Mouse (Mus musculus): ENCODE measurements around the gene Slc4a3. TPM values are rescaled to one million over a fixed set of nuclear protein-coding genes. Genes with fewer than 3 reads are reported as not detected.

Slc4a3 gene
- polyA plus RNA-seq, 1 experiment from 2014 or later, result 1.1 TPM

GRCm38 (mm10) chr1:75601738-75602137, 55.7 kb downstream of the Slc4a3 start:
- Histone ChIP-seq H3K4me2 (ENCODE audit: low read depth, low read length) (no peak overlapping the region), H3K27ac (ENCODE audit: low read length) (no peak overlapping the region), H3K4me1 (ENCODE audit: control insufficient read depth, low read depth, low read length) (no peaks in the 10 kb centered on the region), H3K4me3 (ENCODE audit: low read depth, low read length) (no peak overlapping the region), H3K9me3 (replicated peaks; ENCODE audit: control insufficient read depth, low read length) (no peaks in the 10 kb centered on the region), H3K27me3 (ENCODE audit: control insufficient read depth, insufficient read depth, low read depth, low read length) (no peaks in the 10 kb centered on the region; the same call in 1 of the 2 replicates), H3K9ac (ENCODE audit: low read depth, low read length) (no peak overlapping the region), H3K36me3 (ENCODE audit: control insufficient read depth, insufficient read depth) (no peaks in the 10 kb centered on the region)
- 15% methylated on average over 10 of the region's 12 CpGs for WGBS (ENCODE audit: insufficient replicate concordance)
- no peak for ATAC-seq (ENCODE audit: low read depth)

- Histone ChIP-seq H3K27ac (ENCODE audit: low read length) (no peak overlapping the region), H3K36me3 (ENCODE audit: control insufficient read depth, insufficient read depth) (no peaks in the 10 kb centered on the region), H3K4me2 (ENCODE audit: low read depth, low read length) (no peak overlapping the region), H3K9ac (ENCODE audit: low read depth, low read length) (no peak overlapping the region), H3K9me3 (replicated peaks; ENCODE audit: control insufficient read depth, low read length) (no peaks in the 10 kb centered on the region), H3K4me1 (ENCODE audit: control insufficient read depth, low read depth, low read length) (no peaks in the 10 kb centered on the region), H3K4me3 (ENCODE audit: low read depth, low read length) (no peak overlapping the region), H3K27me3 (ENCODE audit: control insufficient read depth, insufficient read depth, low read depth, low read length) (no peaks in the 10 kb centered on the region; the same call in 1 of the 2 replicates)
- ATAC-seq (ENCODE audit: low read depth), result no peak
- WGBS (ENCODE audit: insufficient replicate concordance), result 68% methylated on average over 7 of the region's 7 CpGs
These were observed 57.5 kb downstream of the Slc4a3 start for GRCm38 (mm10) chr1:75603584-75603983.

GRCm38 (mm10) chr1:75608225-75608624, 62.2 kb downstream of the Slc4a3 start:
- Histone ChIP-seq H3K4me2 (ENCODE audit: low read depth, low read length) (no peak overlapping the region), H3K27me3 (ENCODE audit: control insufficient read depth, insufficient read depth, low read depth, low read length) (no peaks in the 10 kb centered on the region), H3K36me3 (ENCODE audit: control insufficient read depth, insufficient read depth) (no peaks in the 10 kb centered on the region), H3K27ac (ENCODE audit: low read length) (no peak overlapping the region), H3K9ac (ENCODE audit: low read depth, low read length) (no peak overlapping the region), H3K9me3 (replicated peaks; ENCODE audit: control insufficient read depth, low read length) (no peaks in the 10 kb centered on the region), H3K4me3 (ENCODE audit: low read depth, low read length) (no peak overlapping the region), H3K4me1 (ENCODE audit: control insufficient read depth, low read depth, low read length) (no peaks in the 10 kb centered on the region)
- ATAC-seq (ENCODE audit: low read depth), result no peak
- WGBS (ENCODE audit: insufficient replicate concordance), result 71% methylated on average over 7 of the region's 7 CpGs

- no peak overlapping the region for H3K4me3 ChIP-seq (ENCODE audit: low read depth, low read length)
These were observed 62.7 kb downstream of the Slc4a3 start for GRCm38 (mm10) chr1:75608625-75609263.

GRCm38 (mm10) chr1:75609264-75609662, 63.2 kb downstream of the Slc4a3 start:
- H3K4me3 ChIP-seq (ENCODE audit: low read depth, low read length), result no peak overlapping the region
- H3K4me2 ChIP-seq (ENCODE audit: low read depth, low read length), result no peak overlapping the region
- H3K9ac ChIP-seq (ENCODE audit: low read depth, low read length), result no peak overlapping the region
- H3K4me1 ChIP-seq (ENCODE audit: control insufficient read depth, low read depth, low read length), result no peaks in the 10 kb centered on the region
- no peaks in the 10 kb centered on the region for H3K36me3 ChIP-seq (ENCODE audit: control insufficient read depth, insufficient read depth)
- 69% methylated on average over 9 of the region's 9 CpGs for WGBS (ENCODE audit: insufficient replicate concordance)
- ATAC-seq (ENCODE audit: low read depth), result no peak
- H3K9me3 ChIP-seq (replicated peaks; ENCODE audit: control insufficient read depth, low read length), result no peaks in the 10 kb centered on the region
- no peak overlapping the region for H3K27ac ChIP-seq (ENCODE audit: low read length)
- H3K27me3 ChIP-seq (ENCODE audit: control insufficient read depth, insufficient read depth, low read depth, low read length), result no peaks in the 10 kb centered on the region

More at GRCm38 (mm10) chr1:75608625-75609263, 62.7 kb downstream of the Slc4a3 start:
- no peaks in the 10 kb centered on the region for H3K9me3 ChIP-seq (replicated peaks; ENCODE audit: control insufficient read depth, low read length)
- H3K27ac ChIP-seq (ENCODE audit: low read length), result no peak overlapping the region
- WGBS (ENCODE audit: insufficient replicate concordance), result 67% methylated on average over 11 of the region's 11 CpGs
- ATAC-seq (ENCODE audit: low read depth), result no peak
- no peak overlapping the region for H3K9ac ChIP-seq (ENCODE audit: low read depth, low read length)
- H3K4me1 ChIP-seq (ENCODE audit: control insufficient read depth, low read depth, low read length), result no peaks in the 10 kb centered on the region
- H3K27me3 ChIP-seq (ENCODE audit: control insufficient read depth, insufficient read depth, low read depth, low read length), result no peaks in the 10 kb centered on the region
- H3K36me3 ChIP-seq (ENCODE audit: control insufficient read depth, insufficient read depth), result no peaks in the 10 kb centered on the region
- no peak overlapping the region for H3K4me2 ChIP-seq (ENCODE audit: low read depth, low read length)

- no peak overlapping the region for H3K4me3 ChIP-seq (ENCODE audit: low read depth, low read length)
- no peak for ATAC-seq (ENCODE audit: low read depth)
- H3K4me2 ChIP-seq (ENCODE audit: low read depth, low read length), result no peak overlapping the region
- H3K4me1 ChIP-seq (ENCODE audit: control insufficient read depth, low read depth, low read length), result no peaks in the 10 kb centered on the region
- no peak overlapping the region for H3K27ac ChIP-seq (ENCODE audit: low read length)
- no peaks in the 10 kb centered on the region for H3K9me3 ChIP-seq (replicated peaks; ENCODE audit: control insufficient read depth, low read length)
- no peak overlapping the region for H3K9ac ChIP-seq (ENCODE audit: low read depth, low read length)
- H3K36me3 ChIP-seq (ENCODE audit: control insufficient read depth, insufficient read depth), result no peaks in the 10 kb centered on the region
- H3K27me3 ChIP-seq (ENCODE audit: control insufficient read depth, insufficient read depth, low read depth, low read length), result no peaks in the 10 kb centered on the region
- whole genome bisulfite sequencing (ENCODE audit: insufficient replicate concordance), result 51% methylated on average over 8 of the region's 8 CpGs
These were observed 64.5 kb downstream of the Slc4a3 start for GRCm38 (mm10) chr1:75610553-75610952.

Other genes with a start within 250 kb of the Slc4a3 start
- 52.4 and 52.7 TPM in 2 replicates for gene Dnpep, start 228.3 kb upstream of the Slc4a3 start, polyA plus RNA-seq (2015; fragmentation: Nextera tagmentation; extraction: Ambion mirVana)
- 7.2 and 13.9 TPM in 2 replicates for gene Des, start 185.9 kb upstream of the Slc4a3 start, polyA plus RNA-seq (2015; fragmentation: Nextera tagmentation; extraction: Ambion mirVana)
- 7.6 and 8.0 TPM in 2 replicates for gene Speg, start 171.0 kb upstream of the Slc4a3 start, polyA plus RNA-seq (2015; fragmentation: Nextera tagmentation; extraction: Ambion mirVana)
- 32.5 and 35.7 TPM in 2 replicates for gene Gmppa, start 110.3 kb upstream of the Slc4a3 start, polyA plus RNA-seq (2015; fragmentation: Nextera tagmentation; extraction: Ambion mirVana)
- 0.06 TPM in 1 of 2 replicates, not detected in the other for gene Asic4, start 95.8 kb upstream of the Slc4a3 start, polyA plus RNA-seq (2015; fragmentation: Nextera tagmentation; extraction: Ambion mirVana)
- gene Chpf, start 67.0 kb upstream of the Slc4a3 start, polyA plus RNA-seq (2015; fragmentation: Nextera tagmentation; extraction: Ambion mirVana), result 2.6 and 3.1 TPM in 2 replicates
- 0.06 and 0.07 TPM in 2 replicates for gene Tmem198, start 66.7 kb upstream of the Slc4a3 start, polyA plus RNA-seq (2015; fragmentation: Nextera tagmentation; extraction: Ambion mirVana)
- 4.0 and 6.3 TPM in 2 replicates for gene Obsl1, start 39.8 kb upstream of the Slc4a3 start, polyA plus RNA-seq (2015; fragmentation: Nextera tagmentation; extraction: Ambion mirVana)
- 0.63 and 0.90 TPM in 2 replicates for gene Inha, start 39.2 kb upstream of the Slc4a3 start, polyA plus RNA-seq (2015; fragmentation: Nextera tagmentation; extraction: Ambion mirVana)
- 4.9 and 5.7 TPM in 2 replicates for gene Stk11ip, start 24.7 kb upstream of the Slc4a3 start, polyA plus RNA-seq (2015; fragmentation: Nextera tagmentation; extraction: Ambion mirVana)